Mouse (Mus musculus) MEL (cell line): ENCODE data around the gene Sfpq. TPM values are rescaled to one million over a fixed set of nuclear protein-coding genes. Genes with fewer than 3 reads are reported as not detected.

Experiments
- DNase-seq: peaks from one replicate; pipeline ENCODE4 v3.0.0; 2011; ENCODE audit warnings: low read depth, low spot score
- H3K27ac ChIP-seq: 2 replicates; pipeline ENCODE4 v1.5.1; 2012; ENCODE audit warnings: low read depth, mild to moderate bottlenecking, control low read depth, low read length, moderate library complexity; ENCODE audit not compliant: control insufficient read depth
- H3K27me3 ChIP-seq, 2 experiments: fragments of 150-350 bp in 1 of 2; sonication (generic) in 1 of 2; 2 replicates each; pipeline ENCODE4 v1.6.1; 2012; ENCODE audit warnings: low read length in 2 of 2, mild to moderate bottlenecking in 2 of 2, improper control_type of control experiment in 1 of 2, moderate library complexity in 1 of 2; ENCODE audit not compliant: insufficient read depth in 2 of 2, control insufficient read depth in 1 of 2
- H3K36me3 ChIP-seq, 2 experiments: 2 replicates each; pipeline ENCODE4 v1.6.1; 2012 to 2014; ENCODE audit warnings: low read length in 2 of 2, improper control_type of control experiment in 1 of 2, inconsistent platforms in 1 of 2, mild to moderate bottlenecking in 1 of 2; ENCODE audit not compliant: insufficient read depth in 2 of 2, control insufficient read depth in 1 of 2
- H3K4me1 ChIP-seq, 2 experiments: fragments of 150-350 bp in 1 of 2; sonication (generic) in 1 of 2; 2 replicates each; pipeline ENCODE4 v1.6.1; 2012; ENCODE audit warnings: low read length in 2 of 2, improper control_type of control experiment in 1 of 2, mild to moderate bottlenecking in 1 of 2; ENCODE audit not compliant: insufficient read depth in 2 of 2, control insufficient read depth in 1 of 2
- H3K4me3 ChIP-seq, 2 experiments: fragments of 150-350 bp in 1 of 2; sonication (generic) in 1 of 2; 2 replicates each; pipeline ENCODE4 v1.5.1; 2012; ENCODE audit warnings: low read depth in 2 of 2, low read length in 2 of 2, mild to moderate bottlenecking in 2 of 2, moderate library complexity in 2 of 2, control low read depth in 1 of 2, improper control_type of control experiment in 1 of 2; ENCODE audit not compliant: control insufficient read depth in 1 of 2, insufficient read depth in 1 of 2
- H3K79me2 ChIP-seq: 2 replicates; pipeline ENCODE4 v1.6.1; 2012; ENCODE audit warnings: mild to moderate bottlenecking, low read length, moderate library complexity; ENCODE audit not compliant: control insufficient read depth, poor library complexity, insufficient read depth
- H3K9ac ChIP-seq: 2 replicates; pipeline ENCODE4 v1.6.1; 2012; ENCODE audit warnings: low read depth, mild to moderate bottlenecking, control low read depth, low read length, moderate library complexity; ENCODE audit not compliant: control insufficient read depth, poor library complexity, severe bottlenecking
- H3K9me3 ChIP-seq: fragments of 150-350 bp; sonication (generic); replicated peaks from 2 replicates; pipeline ENCODE4 v1.6.1; 2012; ENCODE audit warnings: mild to moderate bottlenecking, low read length, improper control_type of control experiment, moderate library complexity; ENCODE audit not compliant: insufficient read depth
- CHD1 ChIP-seq: IDR thresholded peaks from 2 replicates; pipeline ENCODE4 v1.6.1; 2012; ENCODE audit warnings: low read depth, mild to moderate bottlenecking, inconsistent platforms, low read length, improper control_type of control experiment
- CHD2 ChIP-seq: IDR thresholded peaks from 2 replicates; pipeline ENCODE4 v1.6.1; 2011; ENCODE audit warnings: low read length, improper control_type of control experiment
- CTCF ChIP-seq, 3 experiments: IDR thresholded peaks in 2 of 3; conservative IDR thresholded peaks in 1 of 3; 2 replicates each; pipeline ENCODE4 v1.5.1; 2011 to 2012; ENCODE audit warnings: low read length in 3 of 3, low read depth in 2 of 3, mild to moderate bottlenecking in 2 of 3, improper control_type of control experiment in 1 of 3, inconsistent platforms in 1 of 3, mixed read lengths in 1 of 3, moderate library complexity in 1 of 3; ENCODE audit not compliant: control insufficient read depth in 1 of 3, insufficient read depth in 1 of 3, poor library complexity in 1 of 3, severe bottlenecking in 1 of 3
- E2F4 ChIP-seq: IDR thresholded peaks from 2 replicates; pipeline ENCODE4 v1.6.1; 2011; ENCODE audit warnings: low read depth, low read length, improper control_type of control experiment, borderline replicate concordance
- ELF1 ChIP-seq: IDR thresholded peaks from 2 replicates; pipeline ENCODE4 v1.6.1; 2014; ENCODE audit warnings: low read depth, mild to moderate bottlenecking, inconsistent platforms, low read length, improper control_type of control experiment, moderate library complexity
- EP300 ChIP-seq, 2 experiments: IDR thresholded peaks; 2 replicates each; pipeline ENCODE4 v1.6.1; 2011; ENCODE audit warnings: improper control_type of control experiment in 2 of 2, low read length in 2 of 2, low read depth in 1 of 2, mild to moderate bottlenecking in 1 of 2
- GABPA ChIP-seq: IDR thresholded peaks from 2 replicates; pipeline ENCODE4 v1.6.1; 2012; ENCODE audit warnings: low read depth, mild to moderate bottlenecking, inconsistent platforms, low read length, improper control_type of control experiment, moderate library complexity
- JUND ChIP-seq: IDR thresholded peaks from 2 replicates; pipeline ENCODE4 v1.6.1; 2011; ENCODE audit warnings: low read depth, mild to moderate bottlenecking, improper control_type of control experiment, low read length
- KAT2A ChIP-seq: conservative IDR thresholded peaks from 2 replicates; pipeline ENCODE4 v1.6.1; 2012; ENCODE audit warnings: low read depth, low read length, improper control_type of control experiment, inconsistent platforms
- MAFK ChIP-seq: IDR thresholded peaks from 2 replicates; pipeline ENCODE4 v1.6.1; 2011; ENCODE audit warnings: low read depth, mild to moderate bottlenecking, low read length, improper control_type of control experiment, borderline replicate concordance
- MEF2A ChIP-seq: IDR thresholded peaks from 2 replicates; pipeline ENCODE4 v1.6.1; 2014; ENCODE audit warnings: low read depth, mild to moderate bottlenecking, inconsistent platforms, low read length, improper control_type of control experiment; ENCODE audit not compliant: poor library complexity, insufficient replicate concordance, severe bottlenecking; ENCODE audit errors: extremely low read depth
- MXI1 ChIP-seq: IDR thresholded peaks from 2 replicates; pipeline ENCODE4 v1.6.1; 2011; ENCODE audit warnings: mild to moderate bottlenecking, low read depth, low read length, improper control_type of control experiment
- NELFE ChIP-seq: IDR thresholded peaks from 2 replicates; pipeline ENCODE4 v1.6.1; 2011; ENCODE audit warnings: low read depth, low read length, improper control_type of control experiment
- NRF1 ChIP-seq: IDR thresholded peaks from 2 replicates; pipeline ENCODE4 v1.6.1; 2014; ENCODE audit warnings: low read depth, mild to moderate bottlenecking, inconsistent platforms, low read length, improper control_type of control experiment, moderate library complexity; ENCODE audit not compliant: poor library complexity, insufficient read depth, severe bottlenecking
- POLR2A ChIP-seq, 2 experiments: IDR thresholded peaks; 2 replicates each; pipeline ENCODE4 v1.6.1; 2011 to 2012; ENCODE audit warnings: low read length in 2 of 2, mild to moderate bottlenecking in 2 of 2, control low read depth in 1 of 2, improper control_type of control experiment in 1 of 2, low read depth in 1 of 2, moderate library complexity in 1 of 2; ENCODE audit not compliant: control insufficient read depth in 1 of 2, insufficient read depth in 1 of 2, poor library complexity in 1 of 2
- POLR2AphosphoS2 ChIP-seq: IDR thresholded peaks from 2 replicates; pipeline ENCODE4 v1.6.1; 2011; ENCODE audit warnings: low read length, improper control_type of control experiment
- POLR2AphosphoS5 ChIP-seq: IDR thresholded peaks from 2 replicates; pipeline ENCODE4 v1.6.1; 2012; ENCODE audit warnings: low read depth, borderline replicate concordance, mild to moderate bottlenecking, inconsistent platforms, low read length, moderate library complexity, mixed read lengths
- RCOR1 ChIP-seq: IDR thresholded peaks from 2 replicates; pipeline ENCODE4 v1.6.1; 2012; ENCODE audit warnings: low read depth, mild to moderate bottlenecking, inconsistent platforms, low read length, improper control_type of control experiment
- TAL1 ChIP-seq: IDR thresholded peaks from 2 replicates; pipeline ENCODE4 v1.6.1; 2012; ENCODE audit warnings: mild to moderate bottlenecking, inconsistent platforms, low read length, moderate library complexity, mixed read lengths
- TBP ChIP-seq: IDR thresholded peaks from 2 replicates; pipeline ENCODE4 v1.8.0; 2011; ENCODE audit warnings: low read depth, low read length, improper control_type of control experiment
- UBTF ChIP-seq: IDR thresholded peaks from 2 replicates; pipeline ENCODE4 v1.6.1; 2012; ENCODE audit warnings: low read depth, mild to moderate bottlenecking, inconsistent platforms, low read length, improper control_type of control experiment, moderate library complexity, borderline replicate concordance; ENCODE audit not compliant: insufficient read depth
- USF2 ChIP-seq, 2 experiments: IDR thresholded peaks; 2 replicates each; pipeline ENCODE4 v1.6.1; 2011 to 2012; ENCODE audit warnings: improper control_type of control experiment in 2 of 2, low read length in 2 of 2, borderline replicate concordance in 1 of 2, inconsistent platforms in 1 of 2, low read depth in 1 of 2, mild to moderate bottlenecking in 1 of 2; ENCODE audit not compliant: insufficient read depth in 1 of 2
- ZKSCAN1 ChIP-seq: IDR thresholded peaks from 2 replicates; pipeline ENCODE4 v1.6.1; 2012; ENCODE audit warnings: low read depth, mild to moderate bottlenecking, inconsistent platforms, low read length, improper control_type of control experiment, moderate library complexity
- ZMIZ1 ChIP-seq: IDR thresholded peaks from 2 replicates; pipeline ENCODE4 v1.6.1; 2012; ENCODE audit warnings: low read depth, mild to moderate bottlenecking, inconsistent platforms, low read length, improper control_type of control experiment, moderate library complexity
- polyA plus RNA-seq, 2 experiments: library from polyadenylated mRNA; stranded (reverse) in 1 of 2; unstranded in 1 of 2; fragments of >175 nt in 1 of 2; fragments of >200 nt in 1 of 2; gene quantifications; 2 replicates each; pipeline versions ENCODE4 v1.2.1 to v1.2.4; 2012; ENCODE audit warnings: low replicate concordance in 2 of 2, low read depth in 1 of 2; ENCODE audit not compliant: insufficient read length in 2 of 2, insufficient read depth in 1 of 2, missing spikeins in 1 of 2
- total RNA-seq: library from RNA; depleted of rRNA; stranded (reverse); fragments of 300-350 nt; gene quantifications from 2 replicates; pipeline ENCODE4 v1.2.3, GENCODE M21; 2012

The Sfpq gene
- total and polyA plus RNA-seq, 3 experiments = 100 to 366 (median 259) TPM

DNA sequence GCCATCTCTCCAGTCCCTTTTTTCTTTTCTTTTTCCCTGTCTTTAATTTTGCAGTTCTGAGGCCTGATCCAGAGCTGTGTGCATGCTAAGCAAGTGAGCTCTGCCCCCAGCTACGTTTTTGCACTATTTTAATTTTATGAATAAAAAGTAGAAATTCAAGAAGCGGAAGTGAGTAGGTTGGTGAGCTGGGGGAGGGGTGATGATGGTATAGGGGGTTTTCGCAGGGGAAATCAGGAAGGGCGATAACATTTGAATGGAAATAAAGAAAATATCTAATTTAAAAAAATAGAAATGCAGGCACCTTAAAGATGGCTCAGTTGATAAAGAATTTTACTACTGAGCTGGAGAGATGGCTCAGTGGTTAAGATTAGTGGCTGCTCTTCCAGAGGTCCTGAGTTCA, 22.4 kb downstream of the Sfpq start (continued):
- TF ChIP-seq ZKSCAN1 = no peak
- TF ChIP-seq POLR2AphosphoS5 = no peak
- no peak for TF ChIP-seq JUND

DNA sequence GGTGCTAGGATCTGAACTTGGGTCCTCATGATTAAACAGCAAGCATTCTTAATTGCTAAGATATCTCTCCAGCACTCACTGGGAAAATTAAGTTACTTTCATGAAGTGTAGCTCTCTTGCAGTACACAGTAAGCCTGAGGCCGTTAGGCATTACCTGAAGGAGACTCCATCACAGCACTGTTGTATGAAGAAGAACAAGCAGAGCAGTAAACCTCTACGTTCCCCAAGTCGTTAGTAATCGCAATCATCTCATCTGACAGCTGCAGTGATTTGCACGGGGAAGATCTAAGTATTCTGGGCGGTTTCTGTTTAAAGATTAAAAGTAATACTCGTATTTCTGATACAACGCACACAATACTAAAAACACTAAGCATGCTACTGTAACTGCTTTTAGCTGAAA, 30.0 kb downstream of the Sfpq start:
- no peak for DNase-seq
- Histone ChIP-seq H3K4me3 (no peak overlapping the region), H3K79me2 (no peaks in the 10 kb centered on the region), H3K36me3 (peaks cover 0 to 21% of the 10 kb centered on the region in 2 experiments; a peak in 2 of 4 replicates), H3K9me3 (no peaks in the 10 kb centered on the region), H3K9ac (no peak overlapping the region), H3K27me3 (no peaks in the 10 kb centered on the region), H3K4me1 (no peaks in the 10 kb centered on the region)
- TF ChIP-seq MAFK (no peak), EP300 (IDR thresholded peaks at IDR 0.05; ENCODE audit: low read depth in 1 of 2, low read length in 2 of 2) (no peak), ZMIZ1 (no peak), USF2 (IDR thresholded peaks at IDR 0.05; ENCODE audit: borderline replicate concordance in 1 of 2, insufficient read depth in 1 of 2, low read depth in 1 of 2, low read length in 2 of 2) (no peak), GABPA (no peak), CTCF (IDR thresholded peaks at IDR 0.05 in 2 of 3, conservative IDR thresholded peaks at IDR 0.05 in 1 of 3; ENCODE audit: control insufficient read depth in 1 of 3, insufficient read depth in 1 of 3, low read depth in 2 of 3, low read length in 3 of 3, poor library complexity in 1 of 3, severe bottlenecking in 1 of 3) (no peak), MXI1 (no peak), POLR2AphosphoS5 (no peak), E2F4 (no peak), ZKSCAN1 (no peak)
- TF ChIP-seq, all 39 proteins: peak for 0
- H3K27ac ChIP-seq = no peak overlapping the region

DNA sequence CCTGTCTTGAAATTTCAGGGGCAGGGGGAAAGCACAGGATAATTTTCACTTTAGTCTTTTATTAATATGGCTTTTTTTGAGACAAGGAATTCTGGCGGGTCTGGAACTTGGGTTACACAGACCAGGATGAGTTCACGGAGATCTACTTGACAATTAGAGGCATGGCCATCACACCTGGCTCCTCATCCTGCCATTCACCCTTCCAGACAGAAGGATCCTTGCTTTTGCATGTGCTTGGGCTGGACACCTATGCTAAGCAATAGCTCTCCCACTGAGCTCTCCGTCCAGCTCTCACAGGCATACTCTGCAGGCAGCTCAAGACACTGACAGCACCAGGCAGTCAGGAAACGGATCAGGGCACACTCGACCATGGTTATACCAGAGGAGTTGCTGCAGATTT, 31.9 kb downstream of the Sfpq start:
- no peak for TF ChIP-seq MEF2A
- TF ChIP-seq E2F4 = no peak
- TF ChIP-seq ELF1 = no peak
- no peak for TF ChIP-seq NELFE
- TF ChIP-seq POLR2A (IDR thresholded peaks at IDR 0.05; ENCODE audit: control insufficient read depth in 1 of 2, insufficient read depth in 1 of 2, low read depth in 1 of 2, low read length in 2 of 2, poor library complexity in 1 of 2) = no peak
- no peak for TF ChIP-seq TBP
- no peak for TF ChIP-seq NRF1
- TF ChIP-seq TAL1 = no peak
- no peak for TF ChIP-seq CHD2
- TF ChIP-seq ZMIZ1 = no peak
- no peak for TF ChIP-seq USF2 (IDR thresholded peaks at IDR 0.05; ENCODE audit: borderline replicate concordance in 1 of 2, insufficient read depth in 1 of 2, low read depth in 1 of 2, low read length in 2 of 2)
- TF ChIP-seq EP300 (IDR thresholded peaks at IDR 0.05; ENCODE audit: low read depth in 1 of 2, low read length in 2 of 2) = no peak
- no peak for TF ChIP-seq CHD1
- no peak for TF ChIP-seq RCOR1
- TF ChIP-seq ZKSCAN1 = no peak
- TF ChIP-seq UBTF = no peak
- TF ChIP-seq POLR2AphosphoS2 = no peak
- no peak for TF ChIP-seq KAT2A
- no peaks in the 10 kb centered on the region for H3K9me3 ChIP-seq
- no peaks in the 10 kb centered on the region for H3K27me3 ChIP-seq
- peaks cover under 1% of the 10 kb centered on the region; the same call in 1 of the 2 replicates for H3K79me2 ChIP-seq
- no peak overlapping the region for H3K9ac ChIP-seq
- peaks cover 0 to 21% of the 10 kb centered on the region in 2 experiments; a peak in 2 of 4 replicates for H3K36me3 ChIP-seq
- H3K4me1 ChIP-seq = no peaks in the 10 kb centered on the region
- DNase-seq = no peak
- H3K27ac ChIP-seq = no peak overlapping the region
- H3K4me3 ChIP-seq = no peak overlapping the region
